Mouse (Mus musculus) E14TG2a.4 (cell line): ENCODE results near the gene Morn2.
A peak's percentile ranks its signal among the peaks of the same experiment; 100 is the strongest.

Source experiments
- H3K27me3 ChIP-seq: 2 replicates; pipeline ENCODE4 v1.6.1; 2014; ENCODE audit warnings: low read length, control low read depth; ENCODE audit not compliant: insufficient read depth
- H3K36me3 ChIP-seq: 2 replicates; pipeline ENCODE4 v1.6.1; 2014; ENCODE audit warnings: low read length, control low read depth; ENCODE audit not compliant: insufficient read depth
- H3K4me1 ChIP-seq: replicated peaks from 2 replicates; pipeline ENCODE4 v1.6.1; 2014; ENCODE audit warnings: low read depth, low read length, control low read depth
- H3K4me3 ChIP-seq: replicated peaks from 2 replicates; pipeline ENCODE4 v1.5.1; 2014; ENCODE audit warnings: mild to moderate bottlenecking, low read length
- H3K9me3 ChIP-seq: 2 replicates; pipeline ENCODE4 v1.6.1; 2014; ENCODE audit warnings: low read length, control low read depth
- CTCF ChIP-seq: conservative IDR thresholded peaks from 2 replicates; pipeline ENCODE4 v1.5.1; 2014; ENCODE audit warnings: low read length
- NANOG ChIP-seq: IDR thresholded peaks from 2 replicates; pipeline ENCODE4 v1.6.1; 2014; ENCODE audit warnings: borderline replicate concordance, low read length, mixed read lengths
- POU5F1 ChIP-seq: IDR thresholded peaks from 2 replicates; pipeline ENCODE4 v1.6.1; 2014; ENCODE audit warnings: low read length, borderline replicate concordance

Gene Morn2

GRCm38 (mm10) chr17:80307251-80307650, 17.2 kb downstream of the Morn2 start, which contains the start of gene Arhgef33:
Gene Arhgef33, plus strand, starts transcription at chr17:80307407.
- peaks cover 15% of the 10 kb centered on the region for H3K9me3 ChIP-seq
- H3K4me3 ChIP-seq: no peak within 1 kb of the TSS
- TF ChIP-seq POU5F1 (no peak), NANOG (no peak), CTCF (no peak)
- no peaks in the 10 kb centered on the region for H3K4me1 ChIP-seq
- no peaks in the 10 kb centered on the region for H3K36me3 ChIP-seq
- no peaks in the 10 kb centered on the region for H3K27me3 ChIP-seq

GRCm38 (mm10) chr17:80311761-80312160, 21.8 kb downstream of the Morn2 start:
- H3K36me3 ChIP-seq: no peaks in the 10 kb centered on the region
- no peak overlapping the region for H3K4me3 ChIP-seq
- TF ChIP-seq CTCF (no peak), NANOG (no peak), POU5F1 (no peak)
- peaks cover 15% of the 10 kb centered on the region for H3K9me3 ChIP-seq
- H3K4me1 ChIP-seq: no peaks in the 10 kb centered on the region
- no peaks in the 10 kb centered on the region for H3K27me3 ChIP-seq

GRCm38 (mm10) chr17:80312405-80312804, 22.4 kb downstream of the Morn2 start:
- no peaks in the 10 kb centered on the region for H3K36me3 ChIP-seq
- H3K4me3 ChIP-seq: no peak overlapping the region
- TF ChIP-seq NANOG (no peak), POU5F1 (no peak), CTCF (no peak)
- no peaks in the 10 kb centered on the region for H3K4me1 ChIP-seq
- peaks cover 15% of the 10 kb centered on the region for H3K9me3 ChIP-seq
- no peaks in the 10 kb centered on the region for H3K27me3 ChIP-seq

- Histone ChIP-seq H3K27me3 (0 out of 2 replicates have a peak, but pooled peaks cover 5% of the 10 kb centered on the region), H3K4me1 (no peaks in the 10 kb centered on the region; the same call in 1 of the 2 replicates), H3K9me3 (no peaks in the 10 kb centered on the region), H3K4me3 (no peak overlapping the region), H3K36me3 (no peaks in the 10 kb centered on the region)
- no peak for TF ChIP-seq NANOG
- TF ChIP-seq CTCF: no peak
- no peak for TF ChIP-seq POU5F1
These were observed 32.2 kb downstream of the Morn2 start for GRCm38 (mm10) chr17:80322228-80322627.

GRCm38 (mm10) chr17:80323015-80323414, 33.0 kb downstream of the Morn2 start:
- TF ChIP-seq CTCF (no peak), NANOG (no peak), POU5F1 (no peak)
- Histone ChIP-seq H3K9me3 (no peaks in the 10 kb centered on the region), H3K4me3 (no peak overlapping the region), H3K4me1 (no peaks in the 10 kb centered on the region; the same call in 1 of the 2 replicates), H3K27me3 (0 out of 2 replicates have a peak, but pooled peaks cover 5% of the 10 kb centered on the region), H3K36me3 (no peaks in the 10 kb centered on the region)

- H3K9me3 ChIP-seq: no peaks in the 10 kb centered on the region
- TF ChIP-seq NANOG: no peak
- TF ChIP-seq POU5F1: no peak
- no peak for TF ChIP-seq CTCF
- no peaks in the 10 kb centered on the region for H3K36me3 ChIP-seq
- 0 out of 2 replicates have a peak, but pooled peaks cover 5% of the 10 kb centered on the region for H3K27me3 ChIP-seq
- no peaks in the 10 kb centered on the region for H3K4me1 ChIP-seq
- no peak overlapping the region for H3K4me3 ChIP-seq
These were observed 33.7 kb downstream of the Morn2 start for GRCm38 (mm10) chr17:80323658-80324057.

GRCm38 (mm10) chr17:80324521-80324920, 34.5 kb downstream of the Morn2 start:
- H3K27me3 ChIP-seq: 0 out of 2 replicates have a peak, but pooled peaks cover 5% of the 10 kb centered on the region
- no peak for TF ChIP-seq POU5F1
- TF ChIP-seq NANOG: no peak
- no peak for TF ChIP-seq CTCF
- H3K4me1 ChIP-seq: no peaks in the 10 kb centered on the region
- H3K36me3 ChIP-seq: no peaks in the 10 kb centered on the region
- H3K9me3 ChIP-seq: no peaks in the 10 kb centered on the region
- no peak overlapping the region for H3K4me3 ChIP-seq

- H3K4me3 ChIP-seq: no peak overlapping the region
- H3K4me1 ChIP-seq: no peaks in the 10 kb centered on the region
- H3K27me3 ChIP-seq: 0 out of 2 replicates have a peak, but pooled peaks cover 5% of the 10 kb centered on the region
- TF ChIP-seq NANOG: no peak
- TF ChIP-seq POU5F1: no peak
- no peak for TF ChIP-seq CTCF
- H3K9me3 ChIP-seq: no peaks in the 10 kb centered on the region
- H3K36me3 ChIP-seq: no peaks in the 10 kb centered on the region
These were observed 35.5 kb downstream of the Morn2 start for GRCm38 (mm10) chr17:80325456-80325855.

GRCm38 (mm10) chr17:80326431-80326830, 36.4 kb downstream of the Morn2 start:
- Histone ChIP-seq H3K9me3 (no peaks in the 10 kb centered on the region), H3K27me3 (0 out of 2 replicates have a peak, but pooled peaks cover 5% of the 10 kb centered on the region), H3K4me3 (no peak overlapping the region), H3K36me3 (no peaks in the 10 kb centered on the region), H3K4me1 (no peaks in the 10 kb centered on the region)
- no peak for TF ChIP-seq POU5F1
- TF ChIP-seq NANOG: no peak
- TF ChIP-seq CTCF: no peak

- Histone ChIP-seq H3K4me3 (no peak overlapping the region), H3K9me3 (no peaks in the 10 kb centered on the region), H3K4me1 (no peaks in the 10 kb centered on the region), H3K36me3 (no peaks in the 10 kb centered on the region), H3K27me3 (peaks cover 8% of the 10 kb centered on the region)
- TF ChIP-seq CTCF (0 out of 2 replicates have a peak, but pooled peaks have one; percentile 4), POU5F1 (no peak), NANOG (no peak)
These were observed 42.4 kb downstream of the Morn2 start for GRCm38 (mm10) chr17:80332386-80332785.
